Mouse (Mus musculus) heart, embryonic 13.5 days (tissue): ENCODE measurements around the gene Fam160a1. TPM values are rescaled to one million over a fixed set of nuclear protein-coding genes. Genes with fewer than 3 reads are reported as not detected.

Experiments
- ATAC-seq: fragments of 200-750 bp; cut with Nextera tagmentation; 2 replicates; pipeline ENCODE4 v1.8.0; 2017; ENCODE audit warnings: moderate TSS enrichment; ENCODE audit not compliant: insufficient number of reproducible peaks, low FRiP score, low TSS enrichment; ENCODE audit errors: extremely low read depth
- H3K27ac ChIP-seq: fragments of 300-500 bp; sonication (generic); replicated peaks from 2 replicates; pipeline ENCODE4 v1.5.1; 2015; ENCODE audit warnings: moderate library complexity, mild to moderate bottlenecking, inconsistent platforms
- H3K27me3 ChIP-seq: fragments of 300-500 bp; sonication (generic); replicated peaks from 2 replicates; pipeline ENCODE4 v1.6.1; 2015; ENCODE audit warnings: mild to moderate bottlenecking, inconsistent platforms
- H3K36me3 ChIP-seq: fragments of 300-500 bp; sonication (generic); 2 replicates; pipeline ENCODE4 v1.6.1; 2015; ENCODE audit warnings: mild to moderate bottlenecking, inconsistent platforms
- H3K4me1 ChIP-seq: fragments of 300-500 bp; sonication (generic); 2 replicates; pipeline ENCODE4 v1.6.1; 2015; ENCODE audit warnings: inconsistent platforms
- H3K4me2 ChIP-seq: fragments of 300-500 bp; sonication (generic); 2 replicates; pipeline ENCODE4 v1.6.1; 2015; ENCODE audit warnings: inconsistent platforms, mild to moderate bottlenecking, moderate library complexity
- H3K4me3 ChIP-seq: fragments of 300-500 bp; sonication (generic); 2 replicates; pipeline ENCODE4 v1.5.1; 2015; ENCODE audit warnings: moderate library complexity, mild to moderate bottlenecking, inconsistent platforms
- H3K9ac ChIP-seq: fragments of 300-500 bp; sonication (generic); 2 replicates; pipeline ENCODE4 v1.6.1; 2015; ENCODE audit warnings: inconsistent platforms, mild to moderate bottlenecking, moderate library complexity
- H3K9me3 ChIP-seq: fragments of 300-500 bp; sonication (generic); 2 replicates; pipeline ENCODE4 v1.6.1; 2016; ENCODE audit warnings: inconsistent platforms
- WGBS: fragments of 180-500 bp; shearing (Covaris S2); methylation state at CpG from one replicate; pipeline ENCODE4 v1.1.7; 2015; ENCODE audit warnings: mixed read lengths; 5-methylcytosine and 5-hydroxymethylcytosine counted together
- polyA plus RNA-seq: library from polyadenylated mRNA; unstranded; fragments of >200 nt; fragmentation: Nextera tagmentation; extraction: Ambion mirVana; gene quantifications from 2 replicates; pipeline ENCODE4 v1.2.1, GENCODE M21; 2015

Gene Fam160a1
- polyA plus RNA-seq, 1 experiment from 2014 or later: 3.5 TPM

DNA sequence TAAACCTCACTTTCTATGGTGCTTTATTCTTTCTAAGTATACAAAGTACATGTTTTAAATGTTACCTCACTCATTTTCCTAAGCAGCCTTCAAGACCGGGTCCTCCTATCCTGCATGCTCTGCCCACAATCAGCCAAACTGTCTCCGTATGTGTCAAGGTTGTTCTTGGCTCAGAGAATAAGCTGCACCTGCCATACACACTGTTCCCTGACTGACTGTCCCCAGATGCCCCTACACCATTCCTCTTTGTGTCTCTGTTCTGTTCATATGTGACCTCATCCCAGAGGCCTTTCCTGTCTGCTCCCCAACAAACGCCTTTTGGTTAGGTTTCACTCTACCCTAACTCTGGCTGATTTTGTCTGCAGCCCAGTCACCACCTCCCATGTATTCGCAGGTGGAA, 10.2 kb upstream of the Fam160a1 start:
- ATAC-seq: no peak
- Histone ChIP-seq H3K4me1 (peaks cover 3% of the 10 kb centered on the region; the same call in 1 of the 2 replicates), H3K9ac (no peak overlapping the region), H3K4me2 (no peak overlapping the region), H3K4me3 (no peak overlapping the region), H3K9me3 (no peaks in the 10 kb centered on the region), H3K36me3 (no peaks in the 10 kb centered on the region), H3K27me3 (no peaks in the 10 kb centered on the region), H3K27ac (no peak overlapping the region)
- WGBS: 55% methylated on average over 4 of the region's 4 CpGs

- 76% methylated on average over 15 of the region's 15 CpGs for WGBS
- Histone ChIP-seq H3K4me2 (no peak overlapping the region), H3K36me3 (no peaks in the 10 kb centered on the region), H3K9ac (no peak overlapping the region), H3K4me1 (no peaks in the 10 kb centered on the region), H3K9me3 (no peaks in the 10 kb centered on the region), H3K4me3 (no peak overlapping the region), H3K27ac (no peak overlapping the region), H3K27me3 (no peaks in the 10 kb centered on the region)
- no peak for ATAC-seq
Measured at GRCm38 (mm10) chr3:85820839-85821548, 3.9 kb upstream of the Fam160a1 start.

DNA sequence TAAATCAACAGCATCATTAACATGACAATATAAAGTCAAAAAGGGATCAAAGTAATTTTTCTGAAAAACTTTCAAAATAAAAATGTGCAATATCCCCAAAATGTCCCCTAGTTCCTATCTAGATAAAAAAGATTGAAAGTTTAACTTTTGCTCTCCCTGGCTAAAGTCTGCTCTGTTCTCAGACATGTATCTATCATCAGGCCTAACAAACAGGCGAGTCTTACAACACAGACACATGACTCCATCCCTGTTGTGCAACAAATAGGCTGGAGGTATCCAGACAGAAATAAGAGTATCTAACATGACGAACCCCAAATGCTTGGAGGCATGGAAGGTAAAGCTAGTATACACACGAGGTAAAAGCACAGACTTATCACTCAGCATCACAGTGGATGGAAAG, 2.2 kb upstream of the Fam160a1 start:
- no peak overlapping the region for H3K9ac ChIP-seq
- WGBS: 64% methylated on average over 3 of the region's 3 CpGs
- H3K36me3 ChIP-seq: no peaks in the 10 kb centered on the region
- H3K27me3 ChIP-seq: no peaks in the 10 kb centered on the region
- no peak for ATAC-seq
- no peak overlapping the region for H3K4me2 ChIP-seq
- H3K4me1 ChIP-seq: peaks cover 3% of the 10 kb centered on the region
- H3K4me3 ChIP-seq: no peak overlapping the region
- H3K9me3 ChIP-seq: no peaks in the 10 kb centered on the region
- no peak overlapping the region for H3K27ac ChIP-seq

DNA sequence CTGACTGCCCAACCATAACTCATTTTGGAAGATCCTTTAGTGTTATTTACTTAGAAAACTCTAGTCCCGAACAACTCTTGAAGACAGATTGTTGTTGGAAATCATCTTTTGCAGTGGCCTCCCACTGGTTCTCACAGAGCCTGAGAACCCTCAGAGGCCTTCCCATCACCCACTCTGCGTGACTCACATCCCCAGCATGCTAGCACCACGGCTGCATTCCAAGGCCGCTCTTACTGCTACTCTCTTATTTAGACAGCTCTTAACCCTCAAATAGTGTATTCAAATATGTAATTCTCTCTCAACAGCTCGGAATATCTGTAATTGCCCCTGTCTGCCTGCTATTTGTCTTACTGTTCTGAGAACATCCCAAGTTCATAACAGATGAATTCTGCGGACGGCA, 2.9 kb downstream of the Fam160a1 start:
- H3K4me3 ChIP-seq: no peak overlapping the region
- H3K9me3 ChIP-seq: no peaks in the 10 kb centered on the region
- H3K27ac ChIP-seq: no peak overlapping the region
- no peaks in the 10 kb centered on the region for H3K36me3 ChIP-seq
- no peak overlapping the region for H3K9ac ChIP-seq
- ATAC-seq: no peak
- 43% methylated on average over 7 of the region's 7 CpGs for WGBS
- no peak overlapping the region for H3K4me2 ChIP-seq
- peaks cover 29% of the 10 kb centered on the region for H3K4me1 ChIP-seq
- H3K27me3 ChIP-seq: no peaks in the 10 kb centered on the region

DNA sequence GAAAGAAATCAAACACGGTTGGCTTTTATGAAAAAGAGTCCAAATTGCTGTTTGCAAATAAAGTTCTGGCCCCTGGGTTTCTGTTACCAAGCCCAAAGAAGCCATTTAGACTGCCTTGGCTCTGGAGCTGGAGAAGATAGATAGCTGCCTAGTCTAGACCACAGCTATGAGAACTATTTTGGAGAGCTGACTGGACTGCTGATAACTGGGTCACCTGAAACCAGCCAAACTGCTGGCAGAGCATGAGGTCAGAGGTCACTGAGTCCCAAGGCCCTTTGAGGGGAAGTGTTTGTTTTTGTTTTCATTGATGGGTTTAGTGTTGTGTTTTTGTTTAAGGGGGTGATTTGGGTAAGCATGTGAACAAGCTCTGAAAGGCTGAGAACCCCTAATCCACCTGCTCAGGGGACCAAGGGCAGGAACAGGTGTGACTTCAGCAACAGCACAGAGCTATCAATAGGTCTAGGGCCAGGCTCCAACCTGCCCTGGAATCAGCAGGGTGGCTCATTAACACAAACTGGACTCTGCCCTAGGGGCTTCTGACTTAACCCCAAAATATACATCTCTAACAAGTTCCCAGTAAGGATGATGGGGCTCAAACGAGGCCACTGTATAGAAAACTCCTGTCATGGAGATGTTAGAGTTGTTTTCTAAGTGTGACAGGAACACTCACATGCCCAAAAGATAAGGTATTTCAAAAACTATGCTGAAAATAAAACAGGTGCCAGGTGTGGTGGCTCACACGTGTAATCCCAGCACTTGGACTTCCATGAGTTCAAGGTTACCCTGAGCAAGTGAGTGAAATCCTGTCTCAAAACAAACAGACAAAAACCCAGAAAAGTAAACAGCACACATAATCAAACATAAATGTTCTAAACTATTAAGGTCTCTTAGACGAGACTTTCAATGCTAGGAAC, 3.7 kb downstream of the Fam160a1 start:
- Histone ChIP-seq H3K4me1 (peaks cover 29% of the 10 kb centered on the region), H3K9me3 (no peaks in the 10 kb centered on the region), H3K36me3 (no peaks in the 10 kb centered on the region), H3K9ac (no peak overlapping the region), H3K4me2 (no peak overlapping the region), H3K4me3 (no peak overlapping the region), H3K27ac (no peak overlapping the region), H3K27me3 (no peaks in the 10 kb centered on the region)
- ATAC-seq: no peak
- WGBS: 65% methylated on average over 4 of the region's 4 CpGs

GRCm38 (mm10) chr3:85812010-85812409, 5.1 kb downstream of the Fam160a1 start:
- no peak for ATAC-seq
- Histone ChIP-seq H3K4me2 (no peak overlapping the region), H3K27me3 (no peaks in the 10 kb centered on the region), H3K4me1 (peaks cover 29% of the 10 kb centered on the region), H3K4me3 (no peak overlapping the region), H3K9me3 (no peaks in the 10 kb centered on the region), H3K9ac (no peak overlapping the region), H3K27ac (no peak overlapping the region), H3K36me3 (no peaks in the 10 kb centered on the region)
- WGBS: 66% methylated on average over 5 of the region's 5 CpGs

GRCm38 (mm10) chr3:85793166-85793565, 23.9 kb downstream of the Fam160a1 start:
- 55% methylated on average over 1 of the region's 1 CpGs for WGBS
- Histone ChIP-seq H3K4me2 (no peak overlapping the region), H3K4me1 (no peaks in the 10 kb centered on the region), H3K9me3 (no peaks in the 10 kb centered on the region), H3K27me3 (no peaks in the 10 kb centered on the region), H3K4me3 (no peak overlapping the region), H3K9ac (no peak overlapping the region), H3K36me3 (0 out of 2 replicates have a peak, but pooled peaks cover 2% of the 10 kb centered on the region), H3K27ac (no peak overlapping the region)
- ATAC-seq: no peak

- no peak overlapping the region for H3K4me3 ChIP-seq
- H3K9me3 ChIP-seq: no peaks in the 10 kb centered on the region
- no peak overlapping the region for H3K9ac ChIP-seq
- 76% methylated on average over 4 of the region's 4 CpGs for WGBS
- H3K4me2 ChIP-seq: no peak overlapping the region
- no peak overlapping the region for H3K27ac ChIP-seq
- no peaks in the 10 kb centered on the region for H3K36me3 ChIP-seq
- no peak for ATAC-seq
- H3K4me1 ChIP-seq: no peaks in the 10 kb centered on the region
- no peaks in the 10 kb centered on the region for H3K27me3 ChIP-seq
Measured at GRCm38 (mm10) chr3:85789748-85790147, 27.3 kb downstream of the Fam160a1 start.

DNA sequence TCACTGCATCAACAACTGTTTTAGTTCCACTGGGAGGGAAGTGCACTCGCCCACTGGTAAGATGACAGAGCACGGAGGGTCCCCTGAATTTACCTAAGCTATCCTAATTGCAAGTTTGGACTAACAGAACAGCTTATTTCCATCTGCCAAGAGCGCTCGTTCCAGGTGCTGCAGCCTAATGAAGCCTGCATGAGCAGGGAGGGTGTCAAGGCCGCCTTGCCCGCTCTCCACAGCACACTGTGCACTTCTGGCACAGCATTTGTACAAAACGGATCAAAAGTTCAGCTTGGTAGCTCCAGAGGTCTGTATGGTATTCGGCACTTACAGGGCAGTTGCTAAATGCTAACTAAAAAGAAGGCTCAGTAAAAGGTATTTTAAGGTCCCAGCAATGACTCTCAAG, 30.6 kb downstream of the Fam160a1 start:
- Histone ChIP-seq H3K4me2 (no peak overlapping the region), H3K9ac (no peak overlapping the region), H3K4me3 (no peak overlapping the region), H3K27me3 (no peaks in the 10 kb centered on the region), H3K36me3 (no peaks in the 10 kb centered on the region), H3K9me3 (no peaks in the 10 kb centered on the region), H3K4me1 (no peaks in the 10 kb centered on the region), H3K27ac (no peak overlapping the region)
- no peak for ATAC-seq
- 76% methylated on average over 8 of the region's 8 CpGs for WGBS

- no peak for ATAC-seq
- 58% methylated on average over 7 of the region's 7 CpGs for WGBS
- H3K9me3 ChIP-seq: no peaks in the 10 kb centered on the region
- no peak overlapping the region for H3K4me3 ChIP-seq
- H3K36me3 ChIP-seq: no peaks in the 10 kb centered on the region
- H3K27me3 ChIP-seq: no peaks in the 10 kb centered on the region
- H3K9ac ChIP-seq: no peak overlapping the region
- no peak overlapping the region for H3K4me2 ChIP-seq
- no peak overlapping the region for H3K27ac ChIP-seq
- peaks cover 9% of the 10 kb centered on the region; the same call in 1 of the 2 replicates for H3K4me1 ChIP-seq
Measured at GRCm38 (mm10) chr3:85780906-85781305, 36.2 kb downstream of the Fam160a1 start.

DNA sequence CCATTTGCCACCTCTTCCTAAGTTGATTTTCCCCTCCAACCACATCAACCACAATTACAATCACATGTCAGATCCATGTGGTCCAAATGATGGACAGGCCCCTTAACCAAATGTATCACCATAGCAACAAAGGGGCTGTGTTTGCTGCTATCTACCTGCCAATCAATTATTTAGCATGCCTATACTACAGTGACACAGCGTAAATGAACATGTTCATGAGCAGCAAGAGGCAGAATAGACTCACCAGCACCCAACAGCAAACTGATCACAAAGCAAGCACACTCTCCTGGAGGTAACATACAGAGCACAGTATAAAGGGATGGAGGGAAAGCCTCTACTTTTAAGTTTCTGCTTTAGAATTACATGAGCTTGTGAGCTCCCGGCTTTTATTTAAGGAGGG, 36.8 kb downstream of the Fam160a1 start:
- no peak overlapping the region for H3K9ac ChIP-seq
- H3K36me3 ChIP-seq: no peaks in the 10 kb centered on the region
- H3K4me2 ChIP-seq: no peak overlapping the region
- ATAC-seq: no peak
- no peak overlapping the region for H3K4me3 ChIP-seq
- peaks cover 9% of the 10 kb centered on the region for H3K4me1 ChIP-seq
- no peaks in the 10 kb centered on the region for H3K9me3 ChIP-seq
- 56% methylated on average over 2 of the region's 2 CpGs for WGBS
- no peak overlapping the region for H3K27ac ChIP-seq
- H3K27me3 ChIP-seq: no peaks in the 10 kb centered on the region
